Mouse (Mus musculus) lung, postnatal 36 days (tissue): Measurements from ENCODE around the gene Zw10.
A peak's percentile ranks its signal among the peaks of the same experiment; 100 is the strongest.

Experiments used
- DNase-seq: peaks from one replicate; pipeline ENCODE4 v3.0.0; 2022; ENCODE audit warnings: mixed read lengths

Gene Zw10

GRCm38 (mm10) chr9:49055333-49056205 is at the start of gene Zw10:
Gene Zw10 (plus strand): TSS chr9:49055613.
- DNase-seq: peak; percentile 96

- no peak for DNase-seq
These were observed 39.6 kb upstream of the Zw10 start for GRCm38 (mm10) chr9:49015824-49016223.

- no peak for DNase-seq
These were observed 34.1 kb upstream of the Zw10 start for GRCm38 (mm10) chr9:49021289-49021688.

- no peak for DNase-seq
These were observed 31.5 kb upstream of the Zw10 start for GRCm38 (mm10) chr9:49023956-49024355.

GRCm38 (mm10) chr9:49024529-49024928 is 30.9 kb upstream of the Zw10 start:
- no peak for DNase-seq

DNA sequence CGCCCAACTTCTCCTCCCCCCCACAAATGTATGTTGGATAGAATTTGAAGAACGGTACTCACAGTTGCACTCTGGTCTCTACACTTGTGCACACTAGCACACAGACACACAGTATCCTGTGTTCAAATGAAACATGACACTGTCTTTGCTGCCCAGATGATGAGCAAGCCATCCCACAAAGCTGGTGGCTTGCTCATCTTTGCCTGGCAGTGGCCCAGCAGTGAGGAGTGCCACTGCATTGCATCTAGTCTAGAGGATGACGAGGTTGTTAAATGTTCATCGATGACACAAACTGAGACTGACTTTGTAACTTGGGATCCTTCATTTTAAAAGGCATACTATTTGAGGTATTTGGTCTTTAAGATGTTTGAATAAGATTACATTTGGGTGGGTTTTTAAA is 20.6 kb upstream of the Zw10 start:
- DNase-seq: no peak

DNA sequence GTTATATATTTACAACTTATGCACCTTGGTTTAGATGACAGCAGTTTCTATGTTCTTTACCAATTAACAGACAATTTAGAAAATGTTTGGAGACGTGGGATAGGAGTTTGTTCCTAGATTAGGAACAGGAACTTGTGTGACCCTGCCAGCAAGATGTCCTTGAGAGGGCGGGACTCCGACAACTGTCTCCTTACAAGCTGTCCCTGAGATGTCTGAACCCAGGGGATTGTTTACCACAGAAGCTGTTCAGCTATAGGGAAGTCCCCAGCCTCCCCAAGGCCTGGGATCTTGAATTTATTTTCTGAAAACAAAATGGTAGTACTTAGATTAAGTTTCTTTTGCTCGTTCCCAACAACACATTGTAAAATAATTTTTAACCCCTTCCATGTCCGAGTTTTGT is 4.5 kb upstream of the Zw10 start:
- DNase-seq: no peak

DNA sequence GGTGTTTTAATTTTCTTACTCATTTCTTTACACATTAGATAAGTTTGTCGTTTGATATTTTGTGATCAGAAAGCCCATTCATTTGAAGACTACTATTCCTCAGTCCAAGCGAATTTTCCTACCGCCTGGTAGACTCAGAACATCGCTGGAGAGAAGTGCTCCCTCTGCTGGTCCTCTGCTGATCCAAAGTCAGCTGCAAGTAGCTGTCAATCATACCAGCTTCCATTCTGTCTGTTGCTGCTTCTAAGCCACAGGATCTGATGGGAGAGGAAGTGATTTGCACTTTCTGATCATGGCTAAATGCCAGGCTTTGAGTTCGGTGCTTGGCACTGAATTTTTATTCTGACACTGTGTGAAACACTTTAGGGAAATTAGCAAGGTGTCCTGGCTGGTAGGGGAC is 4.1 kb upstream of the Zw10 start:
- peak; percentile 85 for DNase-seq

DNA sequence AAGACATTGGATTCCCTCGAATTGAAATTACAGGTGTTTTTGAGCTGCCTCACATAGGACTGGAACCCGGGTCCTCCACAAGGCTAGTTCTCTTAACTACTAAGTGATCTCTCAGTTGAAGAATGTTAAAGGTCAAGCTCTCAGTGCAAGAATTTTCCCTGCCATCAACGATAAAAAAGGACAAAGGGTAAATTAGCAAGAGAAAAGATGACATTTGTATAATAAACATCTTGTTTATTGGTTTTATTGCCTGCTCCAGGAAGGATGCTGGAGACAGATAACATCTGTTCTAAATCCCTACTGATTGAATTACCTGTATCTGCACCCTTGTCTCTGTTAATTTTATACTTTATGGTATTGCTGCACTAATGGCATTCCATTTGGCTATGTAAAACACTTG is 1.4 kb upstream of the Zw10 start:
- DNase-seq: no peak

GRCm38 (mm10) chr9:49076847-49077246 is 21.4 kb downstream of the Zw10 start:
- DNase-seq: no peak

DNA sequence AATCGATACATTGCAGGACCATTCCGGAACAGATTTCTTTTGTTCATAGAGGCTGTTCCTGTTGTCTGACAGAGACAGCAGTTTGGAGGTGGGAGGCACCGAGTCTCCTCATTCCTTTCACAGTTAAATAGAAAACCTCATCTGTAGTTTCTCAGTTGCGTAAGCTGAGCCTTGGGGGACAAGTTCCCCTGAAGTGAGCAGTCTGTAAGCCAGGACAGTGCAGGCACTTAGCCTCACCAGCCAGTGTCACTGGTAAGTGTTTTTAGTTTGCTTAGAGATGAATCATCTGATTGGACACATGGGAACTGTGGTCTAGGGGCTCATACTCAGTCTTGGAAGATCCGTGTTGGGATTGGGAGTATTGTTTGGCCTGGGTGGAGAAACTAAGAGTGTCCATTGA is 25.7 kb downstream of the Zw10 start, which contains the start of gene Tmprss5:
Tmprss5 (plus strand) TSS at position 154 of the 400 bp plus-strand sequence.
- DNase-seq: no peak

- DNase-seq: peak; percentile 72
These were observed 26.1 kb downstream of the Zw10 start for GRCm38 (mm10) chr9:49081561-49081960.

DNA sequence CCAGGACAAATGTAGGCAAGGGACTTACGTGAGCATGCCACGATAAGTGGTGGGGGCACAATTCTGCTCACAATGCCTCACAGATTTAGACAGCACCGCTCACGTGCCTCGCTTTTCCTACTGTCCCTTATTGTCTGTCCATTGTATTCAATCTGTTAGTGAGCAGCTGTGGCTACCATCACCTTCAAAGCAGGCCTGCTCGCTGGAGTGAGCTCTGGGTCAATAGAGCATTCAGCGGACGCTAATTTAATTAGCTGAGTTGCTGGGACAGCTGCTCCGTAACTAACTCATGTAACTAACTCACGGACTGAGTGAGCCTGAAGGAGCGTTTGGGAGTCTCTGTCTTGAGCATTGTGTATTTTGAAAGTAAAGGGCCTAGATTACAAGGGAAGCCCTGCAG is 31.9 kb downstream of the Zw10 start:
- no peak for DNase-seq

DNA sequence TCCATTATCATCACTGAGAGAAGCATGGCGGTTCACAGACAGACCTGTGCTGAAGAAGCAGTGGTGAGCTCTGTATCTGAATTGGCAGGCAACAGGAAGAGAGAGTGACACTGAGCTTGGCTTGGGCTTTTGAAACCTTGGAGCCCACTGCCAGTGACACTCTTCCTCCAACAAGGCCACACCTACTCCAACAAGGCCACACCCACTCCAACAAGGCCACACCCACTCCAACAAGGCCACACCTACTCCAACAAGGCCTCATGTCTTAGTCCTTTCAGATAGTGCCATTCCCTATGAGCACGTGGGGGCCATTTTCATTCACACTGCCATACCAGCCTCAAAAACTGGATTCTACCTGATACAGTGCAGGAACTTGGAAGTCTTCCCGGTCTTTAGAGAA is 43.5 kb downstream of the Zw10 start:
- DNase-seq: no peak

GRCm38 (mm10) chr9:49102328-49102727 is 46.9 kb downstream of the Zw10 start:
- no peak for DNase-seq

DNA sequence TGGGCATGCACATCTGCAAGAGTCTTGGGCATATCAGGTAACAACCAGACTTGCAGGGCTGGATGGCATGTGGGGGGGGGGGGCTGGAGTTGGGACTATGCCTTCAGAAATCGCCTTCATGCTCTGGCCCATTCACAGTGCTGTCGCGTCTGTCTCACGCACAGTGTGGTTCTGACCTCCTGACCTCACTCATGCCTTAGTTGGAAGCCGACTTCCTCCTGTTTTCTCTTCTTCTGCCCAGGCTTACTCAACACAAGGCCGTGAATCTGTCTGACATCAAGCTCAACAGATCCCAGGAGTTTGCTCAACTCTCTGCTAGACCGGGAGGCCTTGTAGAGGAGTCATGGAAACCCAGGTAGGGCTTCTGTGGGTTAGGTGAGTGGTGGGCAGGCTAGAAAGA is 53.7 kb downstream of the Zw10 start:
- peak; percentile 6 for DNase-seq

DNA sequence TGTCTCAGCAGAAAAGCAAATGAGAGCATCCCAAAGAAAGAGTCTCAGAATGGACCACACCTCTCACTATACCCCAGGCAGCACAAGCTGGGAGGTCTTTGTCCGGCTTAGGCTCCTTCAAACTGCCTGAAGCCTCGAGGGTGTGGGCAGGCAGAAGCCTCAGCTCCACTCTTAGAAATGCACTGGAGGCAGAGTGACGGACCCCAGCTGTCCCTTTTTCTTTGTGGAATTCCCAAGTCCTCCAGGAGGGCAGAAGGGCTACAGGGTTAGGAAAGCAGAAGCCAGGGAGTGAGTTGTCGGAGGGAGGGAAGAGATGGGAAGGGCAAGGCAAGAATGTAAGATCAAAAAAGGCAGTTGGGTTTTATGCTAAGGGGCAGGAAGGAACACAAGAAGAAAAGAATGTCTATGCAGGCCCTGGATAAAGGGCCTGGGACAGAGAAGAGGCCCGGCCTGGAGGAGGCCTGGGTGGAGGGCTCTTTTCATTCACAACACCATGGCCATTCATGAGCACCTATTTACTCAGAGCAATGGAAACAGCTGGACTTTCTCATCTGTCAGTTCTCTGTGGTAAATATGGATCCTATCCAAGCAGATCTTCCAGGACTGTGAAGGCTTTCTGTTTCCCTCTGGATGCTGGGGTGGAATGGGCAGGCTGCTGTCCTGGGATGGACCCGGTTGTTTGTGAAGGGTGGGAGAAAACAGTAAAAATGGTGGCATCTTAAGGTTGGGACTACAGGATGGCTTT is 55.2 kb downstream of the Zw10 start:
- peak; percentile 56 for DNase-seq

DNA sequence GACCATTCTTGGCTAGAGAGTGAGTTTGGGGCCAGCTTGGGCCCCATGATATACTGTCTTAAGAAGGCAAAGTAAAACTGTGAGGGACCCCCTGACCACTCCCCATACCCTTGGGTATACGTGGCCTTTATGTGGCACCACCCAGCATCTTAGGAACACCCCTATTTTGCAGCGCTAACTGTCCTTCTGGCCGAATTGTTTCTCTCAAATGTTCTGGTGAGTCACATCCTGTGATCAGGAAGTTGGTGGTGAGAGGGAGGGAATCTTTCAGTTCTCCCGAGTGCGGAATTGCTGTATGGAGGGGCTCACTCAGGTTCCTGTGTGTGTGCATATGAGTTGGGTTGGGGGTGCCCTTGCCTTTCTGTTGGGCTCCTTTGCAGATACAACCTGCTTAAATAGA is 55.9 kb downstream of the Zw10 start:
- DNase-seq: no peak

GRCm38 (mm10) chr9:49118271-49118825 is 62.9 kb downstream of the Zw10 start:
- no peak for DNase-seq

GRCm38 (mm10) chr9:49119759-49120158 is 64.3 kb downstream of the Zw10 start:
- DNase-seq: no peak

DNA sequence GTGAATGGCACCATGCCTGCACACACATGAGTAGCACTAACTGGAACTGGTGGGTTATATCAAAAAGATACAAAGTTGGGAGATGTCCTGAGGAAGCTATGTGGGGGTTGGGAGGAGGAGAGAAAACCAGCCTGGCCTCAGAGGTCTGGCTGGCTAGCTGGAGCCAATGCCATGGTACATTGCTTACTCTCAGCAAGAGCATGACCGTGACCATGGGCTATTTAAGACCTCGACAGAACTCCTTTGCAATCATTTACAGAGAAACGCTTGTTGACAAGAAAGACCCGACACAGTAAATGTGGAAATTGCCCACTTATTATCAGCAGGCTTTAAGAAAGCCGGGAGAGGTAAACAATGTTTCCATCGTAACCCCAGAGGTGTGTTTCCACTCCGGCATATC is 70.3 kb downstream of the Zw10 start:
- no peak for DNase-seq
